ENCODE assay signal across 13 mouse cellular contexts in the genomic region with DNA sequence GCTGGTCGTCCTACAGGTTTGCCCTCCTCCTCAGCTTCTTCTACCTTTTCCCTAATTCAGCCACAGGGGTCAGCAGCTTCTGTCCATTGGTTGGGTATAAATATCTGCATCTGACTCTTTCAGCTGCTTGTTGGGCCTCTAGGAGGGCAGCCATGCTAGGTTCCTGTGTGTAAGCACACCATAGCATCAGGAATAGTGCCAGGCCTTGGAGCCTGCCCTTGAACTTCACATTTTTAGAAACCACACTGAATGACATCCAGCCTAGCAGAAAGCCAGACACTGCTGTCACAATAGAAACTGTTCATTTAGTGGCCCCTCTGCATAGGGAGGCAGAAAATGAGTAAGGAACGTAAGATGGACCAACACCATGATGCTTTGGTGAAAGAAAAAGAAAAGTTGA.
"Had no signal": no experiment of that assay in that cellular context is flagged by ENCODE, and none has a peak within 500 bp of the region (broad histone marks: within the 10 kb centered on the region; RNA-seq: fewer than 3 reads in every experiment).

No protein-coding gene starts in this region.

- DNase-seq: gastrocnemius, adult 2 months; gastrocnemius, postnatal 10 days; gastrocnemius, postnatal 25 days; heart, adult 18-20 months; heart, postnatal 10 days; heart, postnatal 4 days; kidney, adult 11 months; kidney, adult 2 months; kidney, adult 9 months; kidney, postnatal 25 days; kidney, postnatal 4 days; liver; liver, embryonic 13.5 days had no signal
